Mouse (Mus musculus) ES-E14 (cell line): ENCODE measurements around the gene Nlgn2.
A peak's percentile ranks its signal among the peaks of the same experiment; 100 is the strongest.

Experiments used
- CHD2 ChIP-seq: IDR thresholded peaks from 2 replicates; pipeline ENCODE4 v1.6.1; 2014; ENCODE audit warnings: mild to moderate bottlenecking, low read depth, low read length, inconsistent platforms
- MAFK ChIP-seq: IDR thresholded peaks from 2 replicates; pipeline ENCODE4 v1.6.1; 2014; ENCODE audit warnings: mild to moderate bottlenecking, low read depth, low read length, inconsistent platforms; ENCODE audit not compliant: insufficient read depth
- ZC3H11A ChIP-seq: IDR thresholded peaks from 2 replicates; pipeline ENCODE4 v1.6.1; 2012; ENCODE audit warnings: low read depth, mild to moderate bottlenecking, inconsistent platforms, low read length, borderline replicate concordance
- ZNF384 ChIP-seq: IDR thresholded peaks from 2 replicates; pipeline ENCODE4 v1.6.1; 2012; ENCODE audit warnings: low read depth, low read length, inconsistent platforms

DNA sequence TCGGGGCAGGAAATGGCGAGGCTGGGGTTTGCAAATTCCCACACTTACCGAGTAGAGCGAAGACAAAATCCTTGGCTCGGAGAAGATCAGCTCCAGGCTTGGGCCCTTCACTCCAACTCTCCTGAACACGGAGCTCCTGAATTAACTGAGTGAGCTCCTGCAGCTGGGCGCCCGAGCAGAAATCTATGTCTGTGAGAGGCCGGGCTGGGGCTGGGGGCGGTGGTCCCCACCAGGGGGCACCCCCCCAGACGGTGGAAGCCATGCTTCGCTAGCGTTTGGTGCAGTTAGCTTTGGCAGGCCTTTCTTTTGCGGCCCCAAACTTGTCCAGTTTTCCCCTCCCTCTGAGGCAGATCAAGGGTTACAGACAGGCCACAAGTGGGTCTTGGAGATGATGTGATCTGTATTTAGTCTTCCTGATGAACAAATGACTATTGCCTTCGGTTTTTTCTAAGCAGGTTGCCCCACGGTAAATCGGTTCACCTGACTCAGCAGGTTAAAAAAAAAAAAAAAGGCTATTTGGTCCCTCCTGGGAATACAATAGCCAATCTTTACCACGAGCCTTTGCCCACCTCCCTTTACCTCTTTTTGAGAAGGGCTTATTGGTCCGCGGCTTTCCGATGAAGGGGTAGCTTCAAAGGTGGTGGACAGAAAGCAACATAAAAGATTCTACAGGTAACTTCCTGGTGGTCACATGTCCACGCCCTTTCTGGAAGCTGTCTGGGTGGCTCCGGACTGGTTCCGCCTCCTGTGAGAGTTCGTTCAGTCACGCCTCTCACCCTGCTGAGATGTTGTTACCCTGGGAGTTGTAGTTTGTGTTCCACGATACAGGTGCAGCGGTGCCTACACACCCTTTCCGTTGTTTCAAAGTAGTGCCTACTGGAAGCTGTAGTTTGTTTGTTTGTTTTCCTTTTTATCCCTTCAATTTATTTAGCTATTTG, 32.3 kb downstream of the Nlgn2 start, which contains the start of gene Tmem102:
- peak; percentile 84 for TF ChIP-seq ZNF384
- TF ChIP-seq MAFK = peak; percentile 68; the same call in 1 of the 2 replicates
- TF ChIP-seq ZC3H11A = no peak
- TF ChIP-seq CHD2 = no peak
